10 mouse cellular contexts compared by ENCODE assay signal in the genomic region with DNA sequence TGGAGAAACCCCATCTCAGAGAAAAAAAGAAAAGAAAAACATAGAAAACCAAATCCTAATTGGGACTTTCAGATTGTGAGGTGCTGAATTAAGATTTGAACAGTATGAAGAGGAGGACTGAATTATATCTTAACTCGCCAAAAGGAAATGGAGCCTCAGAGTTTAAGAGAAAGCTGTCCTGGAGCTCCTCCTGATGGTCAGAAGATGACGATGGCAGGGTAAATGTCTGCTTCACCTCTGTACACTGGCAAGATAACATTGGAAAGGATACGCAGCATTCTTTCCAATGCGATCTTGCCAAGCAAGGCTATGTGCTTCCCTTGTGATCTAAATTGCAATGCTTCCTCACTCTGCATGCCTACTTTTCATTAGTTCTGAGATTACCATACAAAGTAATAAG. TPM values are rescaled to one million over a fixed set of nuclear protein-coding genes. Genes with fewer than 3 reads are reported as not detected.
A peak's percentile ranks its signal among the peaks of the same experiment; 100 is the strongest.
DNase-seq lines count a peak whose midpoint lies in the region; ATAC-seq and TF ChIP-seq lines count a peak whose summit lies in the region.
"Had no signal": no experiment of that assay in that cellular context is flagged by ENCODE, and none has a peak within 500 bp of the region (broad histone marks: within the 10 kb centered on the region; RNA-seq: fewer than 3 reads in every experiment).

No protein-coding gene starts in this region.

- peak; percentile 49; the same call in 1 of the 2 replicates for ATAC-seq in G1E (ENCODE audit: extremely low read depth, insufficient number of reproducible peaks, low FRiP score, poor library complexity, severe bottlenecking)
- peak; percentile 60; the same call in 1 of the 2 replicates for ATAC-seq in common myeloid progenitor, adult 5-6 weeks (replicated peaks; ENCODE audit: low read depth, poor library complexity, severe bottlenecking)
- ATAC-seq in megakaryocyte progenitor cell, adult 5-6 weeks (replicated peaks; ENCODE audit: poor library complexity), result peak; percentile 76
- no peak for ATAC-seq in forebrain, embryonic 12.5 days (ENCODE audit: low FRiP score)

- H3K9ac ChIP-seq in forebrain, embryonic 12.5 days, result no peak overlapping the region

- intact Hi-C loops in left cerebral cortex, adult 2 months (cut with DNase I), result no loop called here
- intact Hi-C loops in gastrocnemius, postnatal 14 days (cut with DNase I; ENCODE audit: low total_unique reads), result no loop called here

- TF ChIP-seq CTCF in left cerebral cortex, adult 2 months (IDR thresholded peaks at IDR 0.05), result peak; percentile 41
- peak; percentile 33; the same call in 1 of the 2 replicates for TF ChIP-seq CTCF in G1E (IDR thresholded peaks at IDR 0.05; ENCODE audit: low read depth, low read length)

- H3K27ac ChIP-seq in left cerebral cortex, adult 2 months, result no peak overlapping the region
- no peak overlapping the region for H3K27ac ChIP-seq in forebrain, embryonic 12.5 days

- 87% methylated on average over 4 of the region's 4 CpGs for WGBS in forebrain, embryonic 12.5 days

- H3K4me1 ChIP-seq in G1E (ENCODE audit: insufficient read depth, low read depth, low read length), result peaks cover 7% of the 10 kb centered on the region
- H3K4me1 ChIP-seq in forebrain, embryonic 12.5 days, result no peaks in the 10 kb centered on the region

- DNase-seq in left cerebral cortex, adult 2 months (ENCODE audit: extremely low spot score in 1 of 2, low spot score in 2 of 2), result no peak
- no peak for DNase-seq in left cerebral cortex, adult 11 months (ENCODE audit: low spot score)
- DNase-seq in G1E (ENCODE audit: low spot score), result peak; percentile 30
- DNase-seq in yolk sac, embryonic 10.5 days (ENCODE audit: low spot score), result no peak
- DNase-seq in gastrocnemius, postnatal 14 days, result no peak
- DNase-seq: gastrocnemius, postnatal 10 days had no signal

- H3K36me3 ChIP-seq in G1E (replicated peaks), result peaks cover 2% of the 10 kb centered on the region
- no peaks in the 10 kb centered on the region for H3K36me3 ChIP-seq in forebrain, embryonic 12.5 days (replicated peaks)

- H3K27me3 ChIP-seq in G1E (ENCODE audit: insufficient read depth, low read length), result no peaks in the 10 kb centered on the region
- H3K27me3 ChIP-seq in forebrain, embryonic 12.5 days, result no peaks in the 10 kb centered on the region

- peaks cover 10% of the 10 kb centered on the region for H3K9me3 ChIP-seq in G1E (replicated peaks)
- peaks cover 4% of the 10 kb centered on the region; the same call in 1 of the 2 replicates for H3K9me3 ChIP-seq in forebrain, embryonic 12.5 days

- no peak overlapping the region for H3K4me2 ChIP-seq in forebrain, embryonic 12.5 days

- H3K4me3 ChIP-seq in left cerebral cortex, adult 2 months, result no peak overlapping the region
- H3K4me3 ChIP-seq in G1E (ENCODE audit: low read depth, low read length), result no peak overlapping the region
- no peak overlapping the region for H3K4me3 ChIP-seq in forebrain, embryonic 12.5 days (replicated peaks)

RNA-seq across cellular contexts. Expression of a gene that starts 8.3 kb away (rescaled TPM):
- total RNA-seq in left cerebral cortex, adult 2 months (2021), result not detected
- not detected in 2 replicates for total RNA-seq in G1E (2014; fragmentation: Nextera tagmentation)
- total RNA-seq in G1E (2017), result not detected in 2 replicates
- not detected in 2 replicates for polyA plus RNA-seq in G1E (2012)
- total RNA-seq in common myeloid progenitor, adult 5-6 weeks (2017), result not detected in 2 replicates
- not detected in 2 replicates for total RNA-seq in megakaryocyte progenitor cell, adult 5-6 weeks (2015)
- not detected in 2 replicates for total RNA-seq in megakaryocyte progenitor cell, adult 5-6 weeks (2017)
- not detected in 2 replicates for polyA plus RNA-seq in forebrain, embryonic 12.5 days (2016; fragmentation: Nextera tagmentation; extraction: Ambion mirVana)
- total RNA-seq in gastrocnemius, postnatal 14 days (2021), result not detected
- total RNA-seq: gastrocnemius, postnatal 10 days; layer of hippocampus, adult 18-20 months had no signal

RNA-seq across cellular contexts. Expression of a gene that starts 37.4 kb away (rescaled TPM):
- total RNA-seq in left cerebral cortex, adult 2 months (2021), result 10 to 100 TPM; 35.7 to 37.2 TPM
- 157 and 159 TPM in 2 replicates for total RNA-seq in G1E (2014; fragmentation: Nextera tagmentation)
- total RNA-seq in G1E (2017), result 120 and 128 TPM in 2 replicates
- 66.1 and 72.8 TPM in 2 replicates for polyA plus RNA-seq in G1E (2012)
- total RNA-seq in common myeloid progenitor, adult 5-6 weeks (2017), result 35.8 and 44.9 TPM in 2 replicates
- total RNA-seq in megakaryocyte progenitor cell, adult 5-6 weeks (2015), result 37.0 and 37.8 TPM in 2 replicates
- 31.5 and 34.7 TPM in 2 replicates for total RNA-seq in megakaryocyte progenitor cell, adult 5-6 weeks (2017)
- polyA plus RNA-seq in forebrain, embryonic 12.5 days (2016; fragmentation: Nextera tagmentation; extraction: Ambion mirVana), result 66.2 and 70.2 TPM in 2 replicates
- 10 to 100 TPM; 10.4 to 12.8 TPM for total RNA-seq in gastrocnemius, postnatal 14 days (2021)

RNA-seq across cellular contexts. Expression of a gene that starts 39.8 kb away (rescaled TPM):
- 10 to 100 TPM; 39.1 to 43.3 TPM for total RNA-seq in left cerebral cortex, adult 2 months (2021)
- 164 and 171 TPM in 2 replicates for total RNA-seq in G1E (2014; fragmentation: Nextera tagmentation)
- total RNA-seq in G1E (2017), result 37.6 and 41.6 TPM in 2 replicates
- polyA plus RNA-seq in G1E (2012), result 53.0 and 53.5 TPM in 2 replicates
- total RNA-seq in common myeloid progenitor, adult 5-6 weeks (2017), result 24.9 and 31.3 TPM in 2 replicates
- 19.3 and 23.6 TPM in 2 replicates for total RNA-seq in megakaryocyte progenitor cell, adult 5-6 weeks (2015)
- 14.7 and 21.4 TPM in 2 replicates for total RNA-seq in megakaryocyte progenitor cell, adult 5-6 weeks (2017)
- 31.2 and 32.6 TPM in 2 replicates for polyA plus RNA-seq in forebrain, embryonic 12.5 days (2016; fragmentation: Nextera tagmentation; extraction: Ambion mirVana)
- 10 to 100 TPM; 38.8 to 39.3 TPM for total RNA-seq in gastrocnemius, postnatal 14 days (2021)
